Mouse (Mus musculus): ENCODE measurements around the gene Gm13030. TPM values are rescaled to one million over a fixed set of nuclear protein-coding genes. Genes with fewer than 3 reads are reported as not detected.

Gm13030 gene
- total RNA-seq, 1 experiment: not detected

DNA sequence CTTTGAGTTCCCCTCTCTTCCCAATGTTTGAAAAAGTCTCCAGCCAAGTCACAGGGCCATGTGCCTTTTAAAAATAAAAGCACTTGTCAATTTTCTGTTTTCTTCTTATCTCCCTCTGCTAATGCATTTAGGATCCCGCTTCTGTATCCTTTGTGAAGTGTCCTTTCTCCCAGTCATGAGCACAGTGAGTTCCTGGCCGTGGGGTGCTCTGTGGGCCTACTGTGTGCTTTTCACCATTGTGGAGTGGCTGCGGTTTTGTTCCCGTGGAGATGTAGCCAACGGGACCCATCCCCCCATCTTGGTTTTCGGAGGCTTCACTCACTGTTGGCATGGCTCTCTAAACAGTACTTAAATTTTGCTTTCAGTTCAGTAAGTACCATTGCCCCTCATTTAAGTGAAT is 7.8 kb downstream of the Gm13030 start:
- H3K9ac ChIP-seq (ENCODE audit: insufficient read depth, low read depth, low read length, poor library complexity, severe bottlenecking): no peak overlapping the region
- peaks cover 1 to 22% of the 10 kb centered on the region in 2 experiments; a peak in 2 of 4 replicates for H3K4me1 ChIP-seq (ENCODE audit: control insufficient read depth in 2 of 2, insufficient read depth in 2 of 2, low read length in 2 of 2, poor library complexity in 1 of 2)
- in situ Hi-C loops (cut with MboI; ENCODE audit: low sequenced_read_pairs in 2 of 2, unreplicated experiment in 2 of 2): no loop called here
- H3K4me3 ChIP-seq (ENCODE audit: insufficient read depth in 1 of 2, low read depth in 1 of 2, low read length in 2 of 2, poor library complexity in 1 of 2, severe bottlenecking in 1 of 2): no peak overlapping the region
- no peaks in the 10 kb centered on the region for H3K9me3 ChIP-seq (ENCODE audit: control insufficient read depth, insufficient read depth, low read depth, low read length)
- TF ChIP-seq CHD2 (IDR thresholded peaks at IDR 0.05; ENCODE audit: low read depth, low read length): no peak
- no peak for TF ChIP-seq ZNF384 (IDR thresholded peaks at IDR 0.05; ENCODE audit: low read depth, low read length)
- no peak for TF ChIP-seq HCFC1 (IDR thresholded peaks at IDR 0.05; ENCODE audit: borderline replicate concordance, insufficient read depth, low read length)
- TF ChIP-seq ZC3H11A (IDR thresholded peaks at IDR 0.05; ENCODE audit: borderline replicate concordance, low read depth, low read length): no peak
- TF ChIP-seq MAFK (IDR thresholded peaks at IDR 0.05; ENCODE audit: insufficient read depth, low read depth, low read length): no peak
- DNase-seq (ENCODE audit: low read depth, low spot score): no peak
- H3K27ac ChIP-seq (ENCODE audit: insufficient read depth, low read depth, low read length, poor library complexity, severe bottlenecking): no peak overlapping the region
- H3K36me3 ChIP-seq (ENCODE audit: control insufficient read depth, insufficient read depth, low read length, poor library complexity, severe bottlenecking): no peaks in the 10 kb centered on the region

DNA sequence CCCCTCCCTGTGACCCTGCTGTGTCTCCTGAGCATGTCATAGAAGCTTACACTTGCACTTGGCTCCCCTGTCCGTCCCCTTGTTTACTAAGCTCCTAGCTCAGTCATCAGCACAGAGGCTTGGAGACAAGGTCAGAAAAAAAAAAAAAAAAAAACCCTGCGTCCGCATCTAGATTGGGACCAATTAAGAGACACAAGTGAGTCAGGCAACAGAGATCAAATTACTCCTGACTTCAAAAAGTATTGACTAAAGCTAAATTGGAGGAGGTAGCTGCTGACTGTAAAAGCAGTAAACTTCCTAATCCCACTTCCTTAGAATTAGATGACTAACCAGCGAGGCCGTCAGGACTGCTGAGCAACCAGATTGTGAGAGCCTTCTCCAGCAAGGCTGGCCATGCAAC is 8.7 kb downstream of the Gm13030 start:
- Histone ChIP-seq H3K9ac (ENCODE audit: insufficient read depth, low read depth, low read length, poor library complexity, severe bottlenecking) (no peak overlapping the region), H3K4me1 (ENCODE audit: control insufficient read depth in 2 of 2, insufficient read depth in 2 of 2, low read length in 2 of 2, poor library complexity in 1 of 2) (peaks cover 1 to 26% of the 10 kb centered on the region in 2 experiments; a peak in 2 of 4 replicates), H3K27ac (ENCODE audit: insufficient read depth, low read depth, low read length, poor library complexity, severe bottlenecking) (no peak overlapping the region), H3K9me3 (ENCODE audit: control insufficient read depth, insufficient read depth, low read depth, low read length) (no peaks in the 10 kb centered on the region), H3K36me3 (ENCODE audit: control insufficient read depth, insufficient read depth, low read length, poor library complexity, severe bottlenecking) (no peaks in the 10 kb centered on the region), H3K4me3 (ENCODE audit: insufficient read depth in 1 of 2, low read depth in 1 of 2, low read length in 2 of 2, poor library complexity in 1 of 2, severe bottlenecking in 1 of 2) (no peak overlapping the region)
- TF ChIP-seq HCFC1 (IDR thresholded peaks at IDR 0.05; ENCODE audit: borderline replicate concordance, insufficient read depth, low read length) (no peak), ZNF384 (IDR thresholded peaks at IDR 0.05; ENCODE audit: low read depth, low read length) (peak; percentile 61; the same call in 1 of the 2 replicates), MAFK (IDR thresholded peaks at IDR 0.05; ENCODE audit: insufficient read depth, low read depth, low read length) (no peak)
- no peak for DNase-seq (ENCODE audit: low read depth, low spot score)
- in situ Hi-C loops (cut with MboI; ENCODE audit: low sequenced_read_pairs in 2 of 2, unreplicated experiment in 2 of 2): no loop called here

- in situ Hi-C loops (cut with MboI; ENCODE audit: low sequenced_read_pairs in 2 of 2, unreplicated experiment in 2 of 2): no loop called here
- peak within 1 kb of the TSS; percentile 56; the same call in 1 of the 2 replicates for H3K9ac ChIP-seq (ENCODE audit: insufficient read depth, low read depth, low read length, poor library complexity, severe bottlenecking)
- peaks cover 1 to 28% of the 10 kb centered on the region in 2 experiments; a peak in 2 of 4 replicates for H3K4me1 ChIP-seq (ENCODE audit: control insufficient read depth in 2 of 2, insufficient read depth in 2 of 2, low read length in 2 of 2, poor library complexity in 1 of 2)
- no peaks in the 10 kb centered on the region for H3K36me3 ChIP-seq (ENCODE audit: control insufficient read depth, insufficient read depth, low read length, poor library complexity, severe bottlenecking)
- TF ChIP-seq HCFC1 (IDR thresholded peaks at IDR 0.05; ENCODE audit: borderline replicate concordance, insufficient read depth, low read length) (peak; percentile 49; the same call in 1 of the 2 replicates), MAFK (IDR thresholded peaks at IDR 0.05; ENCODE audit: insufficient read depth, low read depth, low read length) (no peak)
- H3K9me3 ChIP-seq (ENCODE audit: control insufficient read depth, insufficient read depth, low read depth, low read length): no peaks in the 10 kb centered on the region
- H3K4me3 ChIP-seq (ENCODE audit: insufficient read depth in 1 of 2, low read depth in 1 of 2, low read length in 2 of 2, poor library complexity in 1 of 2, severe bottlenecking in 1 of 2): peak within 1 kb of the TSS; percentile 50 to 60
- peak within 1 kb of the TSS; percentile 33 for H3K27ac ChIP-seq (ENCODE audit: insufficient read depth, low read depth, low read length, poor library complexity, severe bottlenecking)
- no peak for DNase-seq (ENCODE audit: low read depth, low spot score)
Observed at GRCm38 (mm10) chr4:138863344-138863998, 10.3 kb downstream of the Gm13030 start, which contains the start of gene Pla2g5. Gene Pla2g5 (minus strand): TSS chr4:138863482.

GRCm38 (mm10) chr4:138859728-138860127 is 14.0 kb downstream of the Gm13030 start:
- no peaks in the 10 kb centered on the region for H3K36me3 ChIP-seq (ENCODE audit: control insufficient read depth, insufficient read depth, low read length, poor library complexity, severe bottlenecking)
- peak overlapping the region; percentile 54; the same call in 1 of the 2 replicates for H3K9ac ChIP-seq (ENCODE audit: insufficient read depth, low read depth, low read length, poor library complexity, severe bottlenecking)
- no peak overlapping the region for H3K27ac ChIP-seq (ENCODE audit: insufficient read depth, low read depth, low read length, poor library complexity, severe bottlenecking)
- peaks cover 0 to 20% of the 10 kb centered on the region in 2 experiments; a peak in 2 of 4 replicates for H3K4me1 ChIP-seq (ENCODE audit: control insufficient read depth in 2 of 2, insufficient read depth in 2 of 2, low read length in 2 of 2, poor library complexity in 1 of 2)
- in situ Hi-C loops (cut with MboI; ENCODE audit: low sequenced_read_pairs in 2 of 2, unreplicated experiment in 2 of 2): loop anchor here in 1 of 2 experiments (10.0 kb wide), 2 partner anchors 115 to 415 kb away; no protein-coding TSS in a partner anchor
- no peak for TF ChIP-seq CHD2 (IDR thresholded peaks at IDR 0.05; ENCODE audit: low read depth, low read length)
- 0 out of 2 replicates have a peak, but pooled peaks have one; percentile 5 for TF ChIP-seq ZC3H11A (IDR thresholded peaks at IDR 0.05; ENCODE audit: borderline replicate concordance, low read depth, low read length)
- H3K4me3 ChIP-seq (ENCODE audit: insufficient read depth in 1 of 2, low read depth in 1 of 2, low read length in 2 of 2, poor library complexity in 1 of 2, severe bottlenecking in 1 of 2): peak overlapping the region; percentile 55 to 72
- DNase-seq (ENCODE audit: low read depth, low spot score): peak; percentile 86
- no peaks in the 10 kb centered on the region for H3K9me3 ChIP-seq (ENCODE audit: control insufficient read depth, insufficient read depth, low read depth, low read length)
